Mouse (Mus musculus) lung, adult 18-20 months (tissue): ENCODE results near the gene Rhpn2.
"Not testable (repeated sequence)": the region's sequence is repeated elsewhere in the genome, so short reads cannot be mapped to it uniquely, and the experiment has no call there.

Experiments
- DNase-seq, 2 experiments: peaks; one replicate each; pipeline ENCODE4 v3.0.0; 2022; ENCODE audit warnings: mixed read lengths in 2 of 2

Gene Rhpn2

DNA sequence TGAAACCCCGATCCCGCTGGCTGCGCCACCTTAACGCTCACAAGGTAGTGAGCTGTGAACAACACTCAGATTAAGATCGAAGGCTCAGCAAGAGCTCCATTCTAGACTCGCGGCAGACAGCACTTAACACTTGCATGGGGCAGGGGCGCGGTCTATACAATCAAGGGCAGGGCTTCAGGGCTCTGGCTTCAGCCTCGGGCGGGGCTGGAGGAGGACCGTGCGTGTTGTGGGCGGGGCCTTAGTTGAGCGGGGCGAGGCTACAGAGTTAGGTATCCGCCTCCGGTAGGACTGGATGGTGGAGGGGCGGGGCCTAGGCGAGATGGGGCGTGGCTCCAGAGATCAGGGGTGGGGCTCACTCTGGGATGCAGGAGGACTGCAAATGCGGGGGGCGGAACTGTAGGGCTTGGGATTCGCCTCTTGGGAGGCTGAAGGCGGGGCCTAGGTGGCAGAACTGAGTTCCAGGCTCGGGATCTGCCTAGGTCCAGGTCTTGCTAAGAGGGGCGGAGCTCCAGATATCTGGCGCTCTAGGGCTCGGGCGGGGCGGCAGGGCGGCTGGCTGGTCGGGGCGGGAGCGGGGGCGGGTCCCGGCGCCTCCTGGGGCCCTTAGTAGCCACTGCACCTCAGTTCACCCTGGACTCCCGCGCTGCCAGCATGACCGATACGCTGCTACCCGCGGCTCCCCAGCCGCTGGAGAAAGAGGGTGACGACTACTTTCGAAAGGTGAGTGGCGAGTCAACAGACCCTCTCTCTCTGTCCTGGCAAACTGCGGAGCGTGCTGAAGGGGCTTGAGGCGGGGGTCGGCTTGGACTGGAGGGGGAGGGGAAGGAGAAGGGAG lies at the start of gene Rhpn2:
Gene Rhpn2 (plus strand): TSS at position 479 of the 835 bp plus-strand sequence.
- DNase-seq = peak; percentile 100

GRCm38 (mm10) chr7:35293464-35293863 lies 40.5 kb upstream of the Rhpn2 start:
- DNase-seq = no peak

DNA sequence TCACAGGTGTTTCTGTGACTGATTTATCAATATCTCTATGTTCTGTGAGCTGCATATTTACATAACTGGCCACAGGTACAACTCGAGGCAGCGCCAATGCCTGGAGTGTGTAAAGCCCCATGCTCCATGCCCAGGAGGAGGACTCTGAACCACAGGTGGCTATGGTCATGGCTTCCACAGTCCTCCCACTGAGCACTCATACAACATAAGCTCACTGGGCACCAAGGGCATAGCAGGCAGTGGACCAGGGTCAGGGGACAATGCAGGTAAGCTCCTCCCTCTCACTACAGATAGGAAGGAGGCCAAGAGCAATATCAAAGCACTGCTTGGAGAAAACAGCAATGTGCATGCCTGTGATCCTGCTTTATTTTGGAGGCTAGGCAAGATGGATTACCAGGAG lies 38.3 kb upstream of the Rhpn2 start:
- no peak for DNase-seq

- DNase-seq = no peak
These were observed 36.1 kb upstream of the Rhpn2 start for GRCm38 (mm10) chr7:35297886-35298285.

DNA sequence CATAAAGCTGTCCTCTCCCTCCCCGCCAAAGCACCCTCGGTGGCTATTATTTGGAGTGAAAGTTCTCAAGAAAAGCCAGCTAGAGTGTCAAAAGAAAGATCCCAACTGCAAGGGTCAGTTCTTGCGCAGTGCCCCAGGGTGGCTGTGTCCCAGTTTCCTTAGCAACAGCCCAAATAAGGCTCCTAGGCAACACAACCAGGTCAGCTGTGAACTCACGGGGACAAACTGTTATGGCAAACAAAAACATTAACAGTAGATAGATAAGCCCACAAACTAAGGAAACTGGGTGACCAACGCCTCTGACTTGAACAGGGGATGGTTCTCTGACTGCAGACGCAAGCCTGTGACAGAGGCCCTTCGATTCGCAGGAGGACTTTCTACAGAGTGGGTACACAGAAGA lies 34.3 kb upstream of the Rhpn2 start:
- DNase-seq = peak; percentile 41 to 74

DNA sequence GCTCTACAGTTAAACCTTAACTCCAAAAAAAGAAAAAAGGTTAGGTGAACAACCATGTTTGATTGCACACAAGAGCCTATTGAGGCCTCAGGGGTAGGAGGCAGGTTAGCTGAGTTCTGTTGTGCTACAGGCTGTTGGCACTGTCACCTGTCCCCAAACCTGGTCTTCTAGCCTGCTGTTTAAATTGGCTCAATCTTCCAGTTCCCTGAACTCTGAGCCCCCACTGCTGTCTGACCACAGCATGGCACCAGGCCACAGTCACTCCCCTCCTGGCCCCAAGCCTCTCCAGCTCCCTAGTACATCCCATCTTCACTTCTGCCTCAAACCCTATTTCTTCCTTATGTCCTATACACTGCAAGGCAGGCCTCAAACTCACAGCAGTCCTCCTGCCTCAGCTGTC lies 33.2 kb upstream of the Rhpn2 start:
- no peak for DNase-seq

DNA sequence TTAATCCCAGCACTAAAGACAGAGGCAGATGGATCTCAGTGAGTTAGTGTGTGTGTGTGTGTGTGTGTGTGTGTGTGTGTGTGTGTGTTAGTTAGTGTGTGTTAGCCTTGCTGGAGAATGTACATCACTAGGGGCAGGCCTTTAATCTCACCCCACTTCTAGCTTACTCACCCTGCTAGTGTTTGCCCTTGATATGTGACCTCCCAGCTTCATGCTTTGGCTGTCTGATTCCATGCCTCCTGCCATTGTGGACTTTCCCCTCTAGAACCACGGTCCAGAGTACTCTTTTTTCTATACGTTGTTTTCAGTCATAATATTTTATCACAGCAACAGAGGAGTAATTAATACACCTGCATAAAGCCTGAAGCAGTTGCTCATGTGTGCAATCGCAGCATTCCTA lies 22.8 kb upstream of the Rhpn2 start:
- no peak for DNase-seq

DNA sequence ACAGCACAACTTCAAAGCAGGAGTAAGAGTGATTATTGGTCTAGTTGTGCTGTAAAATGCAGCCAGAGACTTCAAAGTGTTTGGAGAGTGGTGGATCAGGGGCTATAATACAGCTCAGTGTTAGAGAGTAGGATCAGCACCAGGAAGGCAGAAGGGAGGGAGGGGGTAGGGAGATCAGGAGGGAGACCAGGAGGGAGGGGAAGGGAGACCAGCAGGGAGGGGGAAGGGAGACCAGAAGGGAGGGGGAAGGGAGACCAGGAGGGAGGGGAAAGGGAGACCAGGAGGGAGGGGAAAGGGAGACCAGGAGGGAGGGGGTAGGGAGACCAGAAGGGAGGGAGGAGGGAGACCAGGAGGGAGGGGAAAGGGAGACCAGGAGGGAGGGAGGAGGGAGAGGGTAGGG lies 19.8 kb upstream of the Rhpn2 start:
- DNase-seq = no peak

- peak; percentile 92 to 94 for DNase-seq
These were observed 16.0 kb upstream of the Rhpn2 start, which contains the start of gene Gpatch1 for GRCm38 (mm10) chr7:35317729-35318609. Gene Gpatch1, minus strand, starts transcription at chr7:35318440.

GRCm38 (mm10) chr7:35319221-35319620 lies 14.7 kb upstream of the Rhpn2 start:
- DNase-seq = not testable (repeated sequence)

GRCm38 (mm10) chr7:35319755-35320154 lies 14.2 kb upstream of the Rhpn2 start:
- DNase-seq = peak in 1 of 2 experiments; percentile 54

DNA sequence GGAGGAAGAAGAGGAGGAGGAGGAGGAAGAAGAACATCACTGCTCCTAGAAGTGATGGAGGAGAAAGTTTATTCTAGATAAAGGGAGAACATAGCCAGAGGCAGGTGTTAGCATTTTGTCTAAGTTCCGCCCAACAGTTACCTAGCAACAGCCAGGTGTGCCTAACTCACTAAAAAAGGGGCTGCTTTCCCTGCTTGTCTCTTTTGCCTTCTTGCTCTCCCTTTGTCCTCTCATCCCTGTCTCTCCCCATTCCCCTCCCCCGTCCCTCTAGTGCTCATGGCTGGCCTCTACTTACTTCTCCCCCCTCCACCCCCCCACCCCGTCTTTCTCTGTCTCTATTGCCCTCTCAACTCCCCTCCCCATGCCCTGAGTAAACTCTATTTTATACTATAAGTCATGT lies 11.8 kb upstream of the Rhpn2 start:
- no peak for DNase-seq

GRCm38 (mm10) chr7:35322732-35323420 lies 11.1 kb upstream of the Rhpn2 start:
- no peak for DNase-seq

GRCm38 (mm10) chr7:35331590-35331989 lies 2.4 kb upstream of the Rhpn2 start:
- DNase-seq = no peak

DNA sequence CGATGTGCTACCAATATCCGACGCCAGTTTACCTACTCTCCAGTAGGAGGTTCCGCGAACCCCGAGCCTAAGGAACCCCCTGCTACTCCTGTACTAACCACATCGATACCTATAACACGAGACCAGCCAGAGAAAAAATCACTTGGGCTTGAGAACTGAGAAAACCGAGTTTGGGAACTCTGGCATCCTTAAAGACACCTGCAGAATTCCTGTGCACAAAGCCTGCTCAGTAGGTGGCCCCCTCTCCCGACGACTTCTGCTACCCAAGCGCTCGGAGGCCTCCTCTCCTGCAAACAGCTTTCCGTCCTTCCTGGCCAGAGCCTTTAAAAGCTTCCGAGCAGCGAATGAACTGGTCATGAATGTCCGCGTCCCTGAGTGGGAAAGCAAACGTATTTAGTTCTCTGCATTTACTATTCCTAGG lies 729 bp upstream of the Rhpn2 start:
- DNase-seq = peak in 1 of 2 experiments; percentile 63

- peak; percentile 41 to 56 for DNase-seq
These were observed 820 bp downstream of the Rhpn2 start for GRCm38 (mm10) chr7:35334527-35335452.

- DNase-seq = no peak
These were observed 6.2 kb downstream of the Rhpn2 start for GRCm38 (mm10) chr7:35340196-35340595.

DNA sequence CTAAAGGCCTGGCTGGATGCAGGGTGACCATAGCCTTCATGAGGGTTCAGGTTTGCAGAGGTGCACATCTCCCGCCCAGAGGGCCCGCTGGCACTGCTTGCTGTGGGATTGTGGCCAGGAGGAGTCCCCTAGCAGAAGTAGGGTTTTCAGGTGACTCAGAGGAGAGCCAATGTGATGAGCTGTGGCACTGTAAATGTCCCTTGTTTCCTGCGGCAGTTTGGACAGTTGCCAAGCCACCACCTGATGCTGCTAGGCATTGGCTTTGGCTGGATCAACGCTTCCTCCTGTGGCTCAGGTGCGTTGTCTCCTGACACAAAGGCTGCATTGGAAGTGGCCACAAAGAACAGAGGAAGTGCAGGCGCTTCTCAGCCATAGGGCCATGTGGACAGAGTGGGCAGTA lies 7.3 kb downstream of the Rhpn2 start:
- no peak for DNase-seq

DNA sequence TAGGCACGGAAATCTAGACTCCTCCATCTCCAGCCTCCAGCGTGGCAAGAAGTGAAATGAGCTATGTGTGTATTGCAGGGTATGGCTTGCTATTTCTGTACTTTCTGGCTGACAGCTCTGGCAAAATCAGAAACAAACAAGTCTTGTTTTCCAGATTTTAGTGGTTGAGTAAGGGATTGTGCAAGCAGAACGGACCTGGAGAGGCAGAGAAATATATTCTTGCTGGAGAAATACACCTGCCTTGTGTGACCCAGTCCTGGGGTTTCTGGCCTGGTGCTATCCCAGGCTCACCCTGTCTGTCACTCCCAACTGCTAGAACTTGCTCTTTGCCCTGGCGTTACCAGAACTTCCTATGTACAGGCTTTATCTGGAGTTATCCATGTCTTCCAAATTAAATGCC lies 8.5 kb downstream of the Rhpn2 start:
- DNase-seq = no peak

- DNase-seq = no peak
These were observed 10.9 kb downstream of the Rhpn2 start for GRCm38 (mm10) chr7:35344785-35345330.

DNA sequence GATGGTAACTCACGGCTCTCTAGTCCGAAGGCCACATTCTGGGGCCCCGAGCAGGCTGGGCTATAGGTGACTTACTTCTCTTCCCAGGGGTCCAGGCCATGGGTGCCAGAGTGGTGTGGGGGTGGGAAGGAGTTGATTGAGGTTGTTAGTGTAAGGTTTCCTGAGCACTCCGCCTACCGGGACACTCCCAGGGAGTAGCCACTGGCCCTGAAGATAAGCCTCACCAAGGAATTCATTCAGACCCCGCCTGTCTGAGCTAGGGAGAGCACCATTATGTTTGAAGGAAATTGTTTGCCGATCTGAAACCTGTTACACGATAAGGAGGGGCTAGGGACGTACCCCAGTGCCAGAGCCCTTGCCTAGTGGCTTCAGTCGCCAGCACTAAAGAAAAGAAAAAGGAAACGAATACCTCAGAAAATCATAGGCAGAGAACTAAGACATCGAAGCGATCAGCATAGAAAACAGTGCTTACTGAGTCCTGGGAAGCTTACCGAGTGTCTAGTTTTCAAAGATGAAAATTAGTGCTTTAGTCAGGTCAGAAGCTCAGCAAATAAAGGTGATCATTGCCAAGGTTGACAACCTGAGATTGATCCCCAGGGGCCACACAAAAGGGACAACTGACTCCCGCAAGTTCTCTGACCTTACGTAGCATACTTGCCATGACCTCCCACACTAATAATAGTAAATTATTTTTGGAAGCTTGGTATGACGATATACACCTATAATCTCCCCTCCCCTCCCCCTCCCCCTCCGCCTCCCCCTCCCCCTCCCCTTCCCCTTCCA lies 14.1 kb downstream of the Rhpn2 start:
- peak; percentile 46 to 65 for DNase-seq
